Mouse (Mus musculus): ENCODE measurements at regions not wholly inside any gene's neighbourhood (a gene's known extent, or its start where the extent isn't known, plus 50 kb on each side); places are given as distances from the start of the nearest gene placed in this dataset.

DNA sequence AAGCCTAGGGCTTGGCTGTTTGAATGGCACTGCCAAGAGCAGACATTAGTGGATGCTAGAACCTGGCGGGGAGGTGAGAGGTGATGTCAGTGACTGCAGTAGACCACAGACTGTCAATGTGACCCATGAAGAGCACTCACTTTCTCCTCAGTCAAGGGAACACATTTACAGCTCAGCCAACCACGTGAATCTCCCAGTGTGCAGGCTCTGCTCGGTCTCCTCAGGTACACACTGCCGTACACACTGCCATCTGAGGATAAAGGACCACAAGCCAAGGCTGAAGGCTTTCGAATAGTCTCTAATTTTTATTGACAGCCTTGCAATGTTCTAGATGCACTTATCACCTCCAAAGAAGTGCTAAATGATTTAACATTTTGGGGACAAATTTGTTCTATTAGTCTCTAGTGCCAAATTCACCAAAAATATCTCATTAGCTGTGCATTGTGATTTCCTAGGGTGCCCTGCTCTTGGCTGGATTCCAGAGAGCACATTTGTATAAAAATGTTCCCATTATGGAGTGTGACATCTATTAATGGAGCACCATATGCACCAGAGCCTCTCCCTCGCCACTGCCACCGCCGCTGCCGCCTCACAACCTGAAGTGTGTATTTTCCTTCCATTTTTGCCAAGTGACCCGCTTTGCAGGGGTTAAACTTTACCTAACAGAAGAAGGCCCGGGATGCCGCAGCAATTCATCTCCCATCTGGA is 168.7 kb downstream of the Zfp326 start:
- TF ChIP-seq POLR2A (IDR thresholded peaks at IDR 0.05; ENCODE audit: insufficient read depth, low read length) (no peak), EP300 (IDR thresholded peaks at IDR 0.05; ENCODE audit: insufficient read depth, low read depth, low read length) (no peak), CTCF (IDR thresholded peaks at IDR 0.05; ENCODE audit: low read depth, low read length) (no peak)
- H3K9ac ChIP-seq (ENCODE audit: low read depth, poor library complexity, severe bottlenecking): no peak overlapping the region

DNA sequence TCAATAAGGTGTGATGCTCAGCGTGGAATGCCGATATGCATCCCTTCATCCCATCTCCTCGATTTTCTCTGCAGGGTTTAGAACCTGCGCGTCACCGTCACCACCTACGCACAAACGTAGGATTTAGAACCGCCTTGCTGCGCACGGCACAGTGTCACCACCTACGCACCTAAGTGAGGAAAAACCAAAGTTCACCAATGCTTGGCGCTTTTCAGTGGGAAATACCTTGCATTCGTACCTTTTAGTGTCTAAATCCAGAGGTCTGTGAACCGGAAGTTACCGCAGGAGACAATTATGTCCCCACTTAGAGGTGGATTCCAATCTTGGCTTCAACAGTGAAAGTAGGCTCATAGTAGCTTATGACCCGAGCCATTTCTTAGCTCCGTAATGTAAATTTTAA is 162.0 kb downstream of the Zfp326 start:
- no peak for TF ChIP-seq EP300 (IDR thresholded peaks at IDR 0.05; ENCODE audit: insufficient read depth, low read depth, low read length)
- TF ChIP-seq CTCF (IDR thresholded peaks at IDR 0.05; ENCODE audit: low read depth, low read length): no peak
- TF ChIP-seq POLR2A (IDR thresholded peaks at IDR 0.05; ENCODE audit: insufficient read depth, low read length): no peak
- H3K27ac ChIP-seq (ENCODE audit: insufficient read depth, low read length): no peak overlapping the region
- H3K27me3 ChIP-seq (ENCODE audit: control insufficient read depth, insufficient read depth, low read length, poor library complexity, severe bottlenecking): no peaks in the 10 kb centered on the region
- H3K36me3 ChIP-seq (ENCODE audit: control insufficient read depth, insufficient read depth, low read length, poor library complexity, severe bottlenecking): no peaks in the 10 kb centered on the region
- H3K4me3 ChIP-seq (ENCODE audit: low read depth, low read length): no peak overlapping the region
- H3K9ac ChIP-seq (ENCODE audit: low read depth, poor library complexity, severe bottlenecking): no peak overlapping the region
- H3K4me1 ChIP-seq (ENCODE audit: control insufficient read depth, insufficient read depth, low read length): peaks cover 2% of the 10 kb centered on the region
- no peaks in the 10 kb centered on the region for H3K9me3 ChIP-seq (replicated peaks; ENCODE audit: control insufficient read depth, insufficient read depth, low read length, poor library complexity, severe bottlenecking)

More for the DNA sequence above, 168.7 kb downstream of the Zfp326 start:
- no peaks in the 10 kb centered on the region for H3K36me3 ChIP-seq (ENCODE audit: control insufficient read depth, insufficient read depth, low read length, poor library complexity, severe bottlenecking)
- H3K4me1 ChIP-seq (ENCODE audit: control insufficient read depth, insufficient read depth, low read length): peaks cover 2% of the 10 kb centered on the region
- H3K4me3 ChIP-seq (ENCODE audit: low read depth, low read length): no peak overlapping the region
- H3K27ac ChIP-seq (ENCODE audit: insufficient read depth, low read length): no peak overlapping the region
- no peaks in the 10 kb centered on the region for H3K27me3 ChIP-seq (ENCODE audit: control insufficient read depth, insufficient read depth, low read length, poor library complexity, severe bottlenecking)
- H3K9me3 ChIP-seq (replicated peaks; ENCODE audit: control insufficient read depth, insufficient read depth, low read length, poor library complexity, severe bottlenecking): no peaks in the 10 kb centered on the region

- TF ChIP-seq CTCF (IDR thresholded peaks at IDR 0.05; ENCODE audit: low read depth, low read length) (no peak), EP300 (IDR thresholded peaks at IDR 0.05; ENCODE audit: insufficient read depth, low read depth, low read length) (no peak), POLR2A (IDR thresholded peaks at IDR 0.05; ENCODE audit: insufficient read depth, low read length) (no peak)
- peaks cover 4% of the 10 kb centered on the region for H3K4me1 ChIP-seq (ENCODE audit: control insufficient read depth, insufficient read depth, low read length)
- H3K27ac ChIP-seq (ENCODE audit: insufficient read depth, low read length): no peak overlapping the region
- H3K9me3 ChIP-seq (replicated peaks; ENCODE audit: control insufficient read depth, insufficient read depth, low read length, poor library complexity, severe bottlenecking): no peaks in the 10 kb centered on the region
- no peaks in the 10 kb centered on the region for H3K36me3 ChIP-seq (ENCODE audit: control insufficient read depth, insufficient read depth, low read length, poor library complexity, severe bottlenecking)
- H3K9ac ChIP-seq (ENCODE audit: low read depth, poor library complexity, severe bottlenecking): no peak overlapping the region
- no peaks in the 10 kb centered on the region for H3K27me3 ChIP-seq (ENCODE audit: control insufficient read depth, insufficient read depth, low read length, poor library complexity, severe bottlenecking)
- H3K4me3 ChIP-seq (ENCODE audit: low read depth, low read length): no peak overlapping the region
Observed at GRCm38 (mm10) chr5:106036176-106036575, 159.8 kb downstream of the Zfp326 start.

DNA sequence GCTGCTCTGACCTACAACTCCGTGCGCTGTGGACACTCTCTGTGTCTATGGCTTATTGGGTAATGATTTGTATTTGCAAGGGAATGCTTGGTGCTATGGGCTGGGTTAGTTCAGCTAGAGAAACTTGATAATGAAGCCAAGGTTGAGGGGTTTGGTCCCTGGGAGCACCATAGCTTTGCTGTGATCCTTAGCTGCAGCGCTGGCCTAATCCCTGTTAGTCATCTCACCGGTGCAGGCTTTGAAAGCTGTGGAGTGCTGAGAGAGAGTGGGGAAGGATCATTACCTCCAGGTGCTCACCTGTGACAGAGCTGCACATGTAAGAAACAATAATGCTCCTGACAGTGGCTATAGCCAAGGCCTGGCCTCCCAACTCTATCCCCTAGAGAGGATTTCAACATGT is 156.6 kb downstream of the Zfp326 start:
- Histone ChIP-seq H3K27me3 (ENCODE audit: control insufficient read depth, insufficient read depth, low read length, poor library complexity, severe bottlenecking) (no peaks in the 10 kb centered on the region), H3K36me3 (ENCODE audit: control insufficient read depth, insufficient read depth, low read length, poor library complexity, severe bottlenecking) (no peaks in the 10 kb centered on the region), H3K27ac (ENCODE audit: insufficient read depth, low read length) (no peak overlapping the region; the same call in 1 of the 2 replicates), H3K4me1 (ENCODE audit: control insufficient read depth, insufficient read depth, low read length) (peaks cover 4% of the 10 kb centered on the region), H3K9me3 (replicated peaks; ENCODE audit: control insufficient read depth, insufficient read depth, low read length, poor library complexity, severe bottlenecking) (no peaks in the 10 kb centered on the region), H3K4me3 (ENCODE audit: low read depth, low read length) (no peak overlapping the region), H3K9ac (ENCODE audit: low read depth, poor library complexity, severe bottlenecking) (no peak overlapping the region)
- TF ChIP-seq CTCF (IDR thresholded peaks at IDR 0.05; ENCODE audit: low read depth, low read length) (no peak), POLR2A (IDR thresholded peaks at IDR 0.05; ENCODE audit: insufficient read depth, low read length) (no peak)

DNA sequence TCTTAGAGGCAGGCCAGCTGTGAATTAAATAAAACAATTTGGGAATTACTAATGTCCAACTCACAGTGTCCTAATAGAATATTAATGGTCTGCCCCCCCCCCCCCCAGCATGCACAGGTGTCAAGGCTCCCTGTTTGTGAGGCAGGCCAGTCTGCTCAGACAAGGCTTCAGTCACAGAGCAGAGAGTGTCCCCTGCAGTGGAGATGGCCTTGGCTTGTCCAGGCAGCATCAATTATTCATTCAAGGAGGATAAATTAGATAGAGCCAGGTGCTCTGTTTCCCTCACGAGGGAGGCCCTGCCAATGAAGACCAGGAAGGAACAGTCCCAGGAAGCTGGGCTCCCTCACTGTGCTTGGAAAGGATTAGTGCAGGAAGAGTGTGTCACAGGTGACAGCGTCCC is 150.5 kb downstream of the Zfp326 start:
- Histone ChIP-seq H3K9me3 (replicated peaks; ENCODE audit: control insufficient read depth, insufficient read depth, low read length, poor library complexity, severe bottlenecking) (no peaks in the 10 kb centered on the region), H3K36me3 (ENCODE audit: control insufficient read depth, insufficient read depth, low read length, poor library complexity, severe bottlenecking) (no peaks in the 10 kb centered on the region), H3K4me3 (ENCODE audit: low read depth, low read length) (no peak overlapping the region), H3K4me1 (ENCODE audit: control insufficient read depth, insufficient read depth, low read length) (peaks cover 1% of the 10 kb centered on the region), H3K9ac (ENCODE audit: low read depth, poor library complexity, severe bottlenecking) (no peak overlapping the region), H3K27me3 (ENCODE audit: control insufficient read depth, insufficient read depth, low read length, poor library complexity, severe bottlenecking) (no peaks in the 10 kb centered on the region), H3K27ac (ENCODE audit: insufficient read depth, low read length) (no peak overlapping the region)
- no peak for TF ChIP-seq EP300 (IDR thresholded peaks at IDR 0.05; ENCODE audit: insufficient read depth, low read depth, low read length)
- TF ChIP-seq POLR2A (IDR thresholded peaks at IDR 0.05; ENCODE audit: insufficient read depth, low read length): no peak
- TF ChIP-seq CTCF (IDR thresholded peaks at IDR 0.05; ENCODE audit: low read depth, low read length): no peak

DNA sequence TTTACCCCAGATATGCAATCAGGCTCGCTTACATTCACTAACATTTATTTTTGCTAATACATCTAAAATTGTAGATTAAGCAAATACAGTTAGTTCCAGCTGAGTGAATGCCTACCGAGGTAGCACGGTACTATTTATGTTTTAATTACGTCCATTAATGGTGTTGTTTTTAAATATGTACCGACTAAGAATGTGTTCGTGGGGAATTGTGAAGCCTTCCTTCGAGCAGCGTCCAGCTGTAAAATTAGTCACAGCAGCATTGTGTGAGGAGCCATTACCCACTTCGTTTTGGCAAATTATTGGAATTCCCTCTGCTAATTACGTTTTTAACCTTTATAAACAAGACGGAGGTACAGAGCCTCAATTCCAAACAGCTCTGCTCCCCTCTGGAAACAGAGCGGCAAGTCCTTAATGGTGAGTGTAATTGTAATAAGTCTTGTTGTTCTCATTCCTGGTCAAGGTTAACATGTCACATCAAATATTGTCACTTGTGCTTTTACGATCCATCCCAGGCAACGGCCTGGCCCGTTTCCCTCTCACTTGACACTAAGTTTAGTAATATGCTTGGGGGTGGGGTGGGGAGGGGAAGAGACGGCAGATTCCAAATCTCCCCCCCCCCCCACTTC is 128.0 kb downstream of the Zfp326 start:
- H3K9ac ChIP-seq (ENCODE audit: low read depth, poor library complexity, severe bottlenecking): no peak overlapping the region
- H3K27ac ChIP-seq (ENCODE audit: insufficient read depth, low read length): no peak overlapping the region
- no peak overlapping the region for H3K4me3 ChIP-seq (ENCODE audit: low read depth, low read length)
- no peaks in the 10 kb centered on the region for H3K9me3 ChIP-seq (replicated peaks; ENCODE audit: control insufficient read depth, insufficient read depth, low read length, poor library complexity, severe bottlenecking)
- H3K4me1 ChIP-seq (ENCODE audit: control insufficient read depth, insufficient read depth, low read length): no peaks in the 10 kb centered on the region
- TF ChIP-seq CTCF (IDR thresholded peaks at IDR 0.05; ENCODE audit: low read depth, low read length): no peak
- TF ChIP-seq EP300 (IDR thresholded peaks at IDR 0.05; ENCODE audit: insufficient read depth, low read depth, low read length): no peak
- no peak for TF ChIP-seq POLR2A (IDR thresholded peaks at IDR 0.05; ENCODE audit: insufficient read depth, low read length)
- H3K36me3 ChIP-seq (ENCODE audit: control insufficient read depth, insufficient read depth, low read length, poor library complexity, severe bottlenecking): no peaks in the 10 kb centered on the region
- no peaks in the 10 kb centered on the region for H3K27me3 ChIP-seq (ENCODE audit: control insufficient read depth, insufficient read depth, low read length, poor library complexity, severe bottlenecking)
